Mouse (Mus musculus) 416B (cell line): Measurements from ENCODE around the gene Il6st.
A peak's percentile ranks its signal among the peaks of the same experiment; 100 is the strongest.

Source experiments
- DNase-seq: peaks from one replicate; pipeline ENCODE4 v3.0.0; 2011; ENCODE audit warnings: low read depth

Gene Il6st

GRCm38 (mm10) chr13:112482525-112482924 is 18.7 kb downstream of the Il6st start:
- no peak for DNase-seq

GRCm38 (mm10) chr13:112483015-112483414 is 19.1 kb downstream of the Il6st start:
- DNase-seq, result no peak

- no peak for DNase-seq
Measured at GRCm38 (mm10) chr13:112486236-112486635, 22.4 kb downstream of the Il6st start.

- DNase-seq, result no peak
Measured at GRCm38 (mm10) chr13:112486676-112487075, 22.8 kb downstream of the Il6st start.

GRCm38 (mm10) chr13:112490036-112490435 is 26.2 kb downstream of the Il6st start:
- DNase-seq, result peak; percentile 9

GRCm38 (mm10) chr13:112491636-112492284 is 27.9 kb downstream of the Il6st start:
- DNase-seq, result no peak

GRCm38 (mm10) chr13:112492285-112492678 is 28.4 kb downstream of the Il6st start:
- DNase-seq, result no peak

GRCm38 (mm10) chr13:112494590-112494989 is 30.7 kb downstream of the Il6st start:
- DNase-seq, result no peak

- no peak for DNase-seq
Measured at GRCm38 (mm10) chr13:112500027-112500426, 36.2 kb downstream of the Il6st start.

- no peak for DNase-seq
Measured at GRCm38 (mm10) chr13:112500466-112500865, 36.6 kb downstream of the Il6st start.

GRCm38 (mm10) chr13:112503846-112504245 is 40.0 kb downstream of the Il6st start:
- DNase-seq, result no peak

GRCm38 (mm10) chr13:112505436-112505835 is 41.6 kb downstream of the Il6st start:
- no peak for DNase-seq

- no peak for DNase-seq
Measured at GRCm38 (mm10) chr13:112506766-112507165, 42.9 kb downstream of the Il6st start.

- DNase-seq, result no peak
Measured at GRCm38 (mm10) chr13:112507691-112508090, 43.8 kb downstream of the Il6st start.

- DNase-seq, result no peak
Measured at GRCm38 (mm10) chr13:112508487-112508886, 44.6 kb downstream of the Il6st start.

- peak; percentile 68 for DNase-seq
Measured at GRCm38 (mm10) chr13:112509465-112509864, 45.6 kb downstream of the Il6st start.

GRCm38 (mm10) chr13:112510437-112511212 is 46.8 kb downstream of the Il6st start:
- no peak for DNase-seq

GRCm38 (mm10) chr13:112511261-112511660 is 47.4 kb downstream of the Il6st start:
- no peak for DNase-seq

- no peak for DNase-seq
Measured at GRCm38 (mm10) chr13:112511810-112512209, 47.9 kb downstream of the Il6st start.

GRCm38 (mm10) chr13:112512824-112513223 is 49.0 kb downstream of the Il6st start:
- no peak for DNase-seq

GRCm38 (mm10) chr13:112514546-112514945 is 50.7 kb downstream of the Il6st start:
- no peak for DNase-seq

- DNase-seq, result no peak
Measured at GRCm38 (mm10) chr13:112522261-112522660, 58.4 kb downstream of the Il6st start.

GRCm38 (mm10) chr13:112522896-112523295 is 59.0 kb downstream of the Il6st start:
- no peak for DNase-seq
